Mouse (Mus musculus) T-helper 2 cell (primary cell): ENCODE measurements around the gene Csrp2.

Experiments
- in situ Hi-C: fragments of 300-600 bp; cut with MboI, MseI; formaldehyde crosslinking; loops from one replicate; pipeline ENCODE4 v1.15.1; 2025; ENCODE audit warnings: high pct_unique_total_duplicates

Gene Csrp2

DNA sequence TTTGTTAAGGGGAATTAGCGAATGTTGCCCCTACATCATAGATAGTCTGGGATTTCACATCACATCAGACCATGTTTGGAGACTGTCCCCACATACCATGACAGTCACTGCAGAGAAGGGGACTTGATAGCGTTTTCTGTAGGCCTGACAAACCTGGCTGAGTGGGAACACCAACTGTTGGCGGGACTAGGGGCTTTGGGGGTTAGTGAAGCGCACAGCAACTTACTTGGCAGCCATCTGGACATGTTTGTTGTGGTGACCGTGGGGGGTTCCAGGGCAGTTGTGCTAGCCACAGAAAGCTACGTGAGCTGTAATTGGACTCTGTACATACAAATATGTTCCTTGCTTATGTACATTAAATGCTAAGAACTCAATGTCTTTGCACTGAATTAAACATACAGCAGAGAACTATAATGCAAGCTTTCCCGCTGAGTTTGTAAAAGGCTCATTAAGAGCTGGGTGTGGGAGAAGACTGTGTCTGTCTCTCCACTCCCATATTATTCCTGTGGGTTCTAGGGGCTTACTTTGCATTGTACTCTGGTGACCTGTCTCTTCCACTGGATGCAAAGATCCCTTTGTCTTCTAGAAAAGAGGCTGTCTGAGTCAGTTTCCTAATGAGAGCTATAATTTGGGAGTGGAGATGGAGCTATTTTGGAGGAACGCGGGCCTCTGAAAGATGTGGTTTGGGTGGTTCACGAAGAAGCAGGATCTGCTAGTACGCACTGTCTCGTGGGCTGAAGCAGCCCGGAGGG, 11.7 kb downstream of the Csrp2 start:
- in situ Hi-C loops, result no loop called here

- in situ Hi-C loops, result no loop called here
These were observed 12.4 kb downstream of the Csrp2 start for GRCm38 (mm10) chr10:110931913-110932560.

GRCm38 (mm10) chr10:110933584-110933983, 14.0 kb downstream of the Csrp2 start:
- in situ Hi-C loops, result no loop called here

GRCm38 (mm10) chr10:110935081-110935480, 15.5 kb downstream of the Csrp2 start:
- in situ Hi-C loops, result no loop called here

- in situ Hi-C loops, result no loop called here
These were observed 16.1 kb downstream of the Csrp2 start for GRCm38 (mm10) chr10:110935669-110936068.

DNA sequence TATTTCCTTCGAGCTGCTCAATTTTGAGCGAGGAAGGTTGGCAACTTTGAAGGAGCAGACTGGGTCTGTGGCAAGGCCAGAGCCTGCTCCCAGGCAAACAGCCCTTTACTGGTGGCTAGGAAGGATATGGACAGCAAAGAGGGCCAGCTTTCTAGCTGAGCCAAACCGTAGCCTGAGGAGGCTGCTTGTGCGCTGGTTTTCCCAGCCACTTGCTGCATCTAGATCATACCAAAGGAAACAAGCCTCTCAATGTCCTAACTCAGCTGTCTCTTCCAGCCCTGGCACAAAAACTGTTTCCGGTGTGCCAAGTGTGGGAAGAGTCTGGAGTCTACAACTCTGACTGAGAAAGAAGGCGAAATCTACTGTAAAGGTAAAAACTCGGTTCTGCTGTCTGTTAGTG, 18.8 kb downstream of the Csrp2 start:
- in situ Hi-C loops, result no loop called here

DNA sequence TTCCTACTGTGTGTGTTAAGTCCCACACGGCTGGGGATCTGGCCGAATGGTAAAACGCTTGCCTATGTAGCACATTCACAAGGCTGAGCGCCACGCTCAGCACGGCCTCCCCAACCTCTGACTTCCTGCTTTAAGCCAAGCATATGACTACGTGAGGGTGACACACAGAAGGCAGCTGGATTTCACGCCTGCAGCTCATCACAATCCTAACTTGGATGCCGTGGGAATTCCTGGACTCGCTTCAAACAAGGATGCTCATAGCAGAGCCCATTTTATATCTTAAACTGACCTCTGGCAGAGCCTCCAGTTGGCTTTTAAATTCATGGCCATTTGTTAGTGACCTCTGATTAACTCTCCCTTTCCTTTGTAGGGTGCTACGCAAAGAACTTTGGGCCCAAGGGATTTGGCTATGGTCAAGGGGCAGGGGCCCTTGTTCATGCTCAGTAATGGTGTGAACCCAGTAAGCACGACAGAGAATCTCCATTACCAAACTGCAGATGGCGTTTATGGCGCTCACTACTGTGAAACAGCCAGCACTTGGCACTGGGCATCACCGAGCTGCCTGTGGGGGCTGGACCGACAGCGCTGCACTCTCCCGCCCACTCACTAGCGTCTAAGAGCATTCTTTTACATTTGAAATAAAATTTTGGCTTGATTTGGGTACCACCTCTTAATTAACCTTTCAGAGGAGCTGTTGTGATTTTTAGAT, 19.4 kb downstream of the Csrp2 start:
- in situ Hi-C loops, result no loop called here

GRCm38 (mm10) chr10:110939717-110940116, 20.1 kb downstream of the Csrp2 start:
- in situ Hi-C loops, result no loop called here

DNA sequence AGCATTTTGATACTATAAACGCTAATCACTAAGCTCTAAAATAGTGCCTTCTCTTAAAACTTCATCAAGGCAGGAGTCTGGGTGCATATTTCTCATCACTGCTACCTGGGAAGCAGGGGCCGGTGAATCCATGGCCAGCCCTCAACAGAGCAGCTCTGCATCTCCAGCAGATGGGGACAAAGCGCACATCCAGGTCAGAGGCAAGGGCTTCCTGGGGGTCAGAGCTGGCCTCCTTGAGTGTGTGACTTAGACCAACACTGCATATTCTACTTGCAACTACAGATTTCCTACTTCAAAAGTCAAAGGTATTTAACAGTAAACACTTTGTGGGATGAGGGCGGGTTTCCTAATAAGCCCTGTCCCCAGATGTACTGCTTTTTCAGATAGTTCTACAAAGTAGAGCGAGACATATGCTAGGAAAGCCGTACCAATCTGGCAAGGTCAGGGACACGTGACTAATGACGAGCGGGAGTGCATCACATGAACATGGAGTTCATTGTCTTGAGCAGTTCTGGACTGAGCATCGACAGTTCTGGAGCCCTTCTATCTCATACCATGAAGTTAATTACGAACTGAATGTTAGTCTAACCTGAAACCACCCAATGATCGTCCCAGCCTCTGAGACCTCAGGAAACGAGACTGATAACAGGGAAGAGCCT, 21.3 kb downstream of the Csrp2 start:
- in situ Hi-C loops, result no loop called here

DNA sequence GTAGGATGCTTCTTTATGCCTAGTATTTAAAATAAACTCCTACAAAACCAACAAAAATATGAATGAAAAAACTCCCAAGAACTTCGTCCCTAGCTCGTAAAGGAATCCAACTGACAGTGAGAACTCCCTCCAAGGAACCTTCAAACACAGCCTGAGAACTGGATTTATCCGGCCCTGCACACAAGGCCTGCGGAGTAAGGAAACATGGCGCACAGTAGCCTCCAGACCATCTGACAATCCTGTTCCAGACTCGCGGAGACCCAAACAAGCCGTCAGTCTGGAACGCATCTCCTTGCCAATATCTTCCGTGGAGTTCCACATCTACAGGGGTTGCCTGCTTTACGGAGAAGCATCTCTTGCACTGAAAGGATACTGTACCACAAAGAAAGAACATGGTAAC, 22.4 kb downstream of the Csrp2 start:
- in situ Hi-C loops, result no loop called here

DNA sequence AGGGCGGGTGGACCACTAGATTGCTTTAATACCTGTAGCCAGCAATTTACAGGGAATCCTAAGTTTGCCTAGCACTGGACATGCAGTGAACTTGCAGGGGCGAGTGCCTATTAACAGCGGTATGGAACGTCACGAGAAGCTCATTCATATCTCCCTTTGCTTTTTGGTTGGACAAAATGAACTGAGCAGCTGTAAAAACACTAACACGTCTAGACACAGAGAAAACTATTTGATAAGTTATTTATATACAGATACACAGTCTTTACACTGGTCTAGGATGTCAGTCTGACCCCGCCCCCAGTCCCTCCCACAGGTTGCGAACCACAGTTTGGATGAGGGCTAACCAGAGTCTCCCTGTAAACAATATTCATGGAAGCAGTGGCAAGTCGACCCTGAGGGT, 23.2 kb downstream of the Csrp2 start:
- in situ Hi-C loops, result no loop called here

- in situ Hi-C loops, result no loop called here
These were observed 24.6 kb downstream of the Csrp2 start for GRCm38 (mm10) chr10:110944175-110944574.

DNA sequence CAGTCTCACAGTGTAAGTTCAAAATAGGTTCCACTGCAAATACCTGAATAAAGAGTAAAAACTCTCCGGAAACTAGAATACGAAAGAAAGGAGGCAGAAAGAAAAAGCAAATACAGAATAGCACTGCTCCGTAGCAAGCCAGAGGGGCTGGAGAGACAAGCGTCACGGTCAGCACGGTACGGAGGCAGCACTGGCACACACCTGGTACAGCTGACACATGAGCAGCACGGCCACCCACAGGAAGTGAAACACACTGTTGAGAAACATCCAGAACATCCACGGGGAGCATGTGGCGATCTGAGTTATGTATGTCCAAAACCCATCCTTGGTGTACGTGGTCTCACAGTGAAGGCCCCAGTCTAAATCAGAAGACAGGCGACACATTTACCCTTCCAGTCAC, 26.4 kb downstream of the Csrp2 start:
- in situ Hi-C loops, result no loop called here

DNA sequence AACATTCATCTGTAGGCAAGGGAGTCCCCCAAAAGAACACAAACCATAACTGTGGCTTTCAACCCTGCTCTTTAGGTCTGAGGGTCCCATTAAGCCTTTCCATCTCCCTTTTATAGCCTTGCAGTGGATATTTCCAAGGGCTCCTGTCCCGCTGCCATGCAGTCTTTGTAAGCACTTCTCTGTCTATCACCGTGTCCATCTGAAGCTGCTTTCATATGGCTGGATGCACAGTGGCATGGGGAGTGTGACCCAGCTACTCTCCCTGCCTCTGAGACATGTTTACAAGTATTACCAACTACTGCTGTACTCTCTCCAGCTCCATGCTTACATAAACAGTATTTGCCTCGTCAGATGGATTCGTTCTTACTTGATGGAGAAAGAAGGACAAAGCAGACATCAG, 28.0 kb downstream of the Csrp2 start:
- in situ Hi-C loops, result no loop called here

DNA sequence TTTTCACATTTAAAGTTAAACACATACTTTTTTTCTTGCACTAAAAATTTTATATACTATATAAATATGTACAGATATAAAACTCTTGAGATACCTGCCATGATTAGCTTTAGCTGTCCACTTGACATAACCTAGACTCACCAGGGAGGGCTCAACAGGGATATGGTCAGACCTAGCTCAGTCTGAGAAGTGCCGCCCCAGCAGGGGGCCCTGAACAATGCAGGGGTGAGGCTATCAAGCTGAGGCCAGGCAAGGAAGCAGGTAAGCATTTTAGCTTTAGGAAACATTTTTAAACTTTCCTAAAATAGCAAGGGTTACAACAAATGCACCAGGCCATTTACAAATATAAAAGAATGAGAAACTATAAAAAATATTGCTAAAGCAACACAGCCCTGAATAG, 31.5 kb downstream of the Csrp2 start:
- in situ Hi-C loops, result no loop called here

- in situ Hi-C loops, result no loop called here
These were observed 32.2 kb downstream of the Csrp2 start for GRCm38 (mm10) chr10:110951748-110952147.

GRCm38 (mm10) chr10:110952271-110952670, 32.7 kb downstream of the Csrp2 start:
- in situ Hi-C loops, result no loop called here

DNA sequence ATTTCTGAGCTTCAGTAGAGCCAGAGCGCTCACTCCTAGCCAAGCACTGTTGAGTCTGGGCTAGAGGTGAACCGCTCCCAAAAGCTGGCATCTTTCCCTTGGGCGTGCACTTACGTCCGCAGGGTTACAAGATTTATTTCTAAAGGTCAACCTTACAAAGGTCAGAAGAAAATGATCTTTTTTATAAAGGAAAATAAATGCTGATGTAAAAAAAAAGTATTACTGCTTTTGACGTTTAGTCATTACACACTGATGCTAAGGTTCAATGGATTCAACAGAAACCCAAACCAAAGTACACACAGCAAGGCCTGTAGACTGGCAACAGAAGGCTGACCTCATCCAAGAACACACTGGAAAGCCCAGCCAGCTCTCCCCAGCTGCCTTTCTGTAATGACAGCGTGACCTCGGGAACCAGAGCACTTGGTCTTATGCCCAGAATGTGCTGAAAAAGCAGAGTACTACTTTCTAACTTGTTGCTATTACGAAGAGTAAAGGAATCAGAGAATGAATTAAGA, 33.4 kb downstream of the Csrp2 start:
- in situ Hi-C loops, result no loop called here

GRCm38 (mm10) chr10:110958879-110959278, 39.3 kb downstream of the Csrp2 start:
- in situ Hi-C loops, result no loop called here

DNA sequence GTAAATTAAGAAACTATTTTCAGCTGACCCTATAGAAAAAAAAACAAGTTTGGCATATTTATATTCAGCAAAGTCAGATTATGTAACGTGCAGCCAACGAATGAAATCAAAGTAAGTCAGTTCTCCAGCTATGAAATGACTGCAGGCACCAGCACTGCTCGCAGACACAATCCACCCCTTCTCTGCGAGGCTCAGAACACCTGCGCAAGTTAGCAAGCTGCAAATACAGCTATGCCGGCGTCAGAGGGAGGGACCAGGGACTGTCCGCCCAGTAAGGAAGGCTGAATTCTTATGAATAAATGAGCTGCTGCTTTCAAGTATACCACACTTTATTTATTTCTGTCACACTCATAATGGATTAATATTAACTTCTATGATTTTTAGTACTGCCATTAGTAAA, 40.2 kb downstream of the Csrp2 start:
- in situ Hi-C loops, result no loop called here

DNA sequence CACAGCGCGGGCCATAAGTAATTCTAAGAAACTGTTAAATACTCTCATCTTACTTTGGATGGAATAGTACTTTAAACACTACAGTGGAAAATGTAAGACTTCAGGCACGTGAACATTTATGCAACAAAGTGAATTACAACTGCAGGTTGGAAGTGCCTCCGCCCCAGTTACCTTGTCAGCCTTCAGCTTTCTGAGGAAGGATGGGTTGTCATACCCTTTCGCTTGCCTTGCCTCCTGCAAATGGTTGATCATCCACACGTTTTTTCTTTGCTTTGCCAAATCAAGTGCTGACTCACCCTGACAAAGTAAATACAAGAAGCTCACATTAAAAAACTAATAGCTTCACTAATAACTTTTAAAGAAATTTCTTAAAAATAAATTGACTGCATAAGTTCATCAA, 41.3 kb downstream of the Csrp2 start:
- in situ Hi-C loops, result no loop called here

DNA sequence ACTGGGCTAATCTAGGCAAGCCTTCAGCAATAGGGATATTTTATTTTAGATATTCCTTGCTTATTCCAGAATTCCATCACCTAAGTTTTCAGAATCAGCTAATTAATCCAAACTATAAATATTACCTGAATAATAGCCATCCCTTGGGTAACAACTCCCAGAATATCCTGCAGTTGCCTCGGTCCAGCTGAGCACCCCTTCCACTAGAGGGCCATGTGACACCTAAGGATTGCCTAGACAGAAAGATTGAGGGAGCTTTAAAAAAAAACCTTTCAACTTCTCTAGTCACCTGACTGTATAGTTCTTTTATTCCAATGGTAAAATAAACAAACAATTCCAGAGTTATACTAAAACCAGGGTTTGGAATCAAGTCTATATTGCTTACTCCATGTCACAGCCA, 42.6 kb downstream of the Csrp2 start:
- in situ Hi-C loops, result no loop called here
